Mouse (Mus musculus) C2C12 (cell line): ENCODE data around the gene Chmp5. TPM values are rescaled to one million over a fixed set of nuclear protein-coding genes. Genes with fewer than 3 reads are reported as not detected.

ENCODE experiments used
- H3K27me3 ChIP-seq: one replicate; pipeline ENCODE4 v1.6.1; 2011; ENCODE audit not compliant: control insufficient read depth, insufficient read depth, insufficient read length
- H3K36me3 ChIP-seq: one replicate; pipeline ENCODE4 v1.6.1; 2011; ENCODE audit not compliant: control insufficient read depth, insufficient read depth
- H3K4me3 ChIP-seq: one replicate; pipeline ENCODE4 v1.5.1; 2011; ENCODE audit warnings: mild to moderate bottlenecking, control low read depth; ENCODE audit not compliant: poor library complexity, insufficient read depth, severe bottlenecking
- H3K79me2 ChIP-seq: one replicate; pipeline ENCODE4 v1.6.1; 2011; ENCODE audit not compliant: control insufficient read depth, insufficient read depth
- H3K79me3 ChIP-seq: one replicate; pipeline ENCODE4 v1.6.1; 2011; ENCODE audit warnings: low read depth, control low read depth
- H3ac ChIP-seq: one replicate; pipeline ENCODE3; 2011; ENCODE audit warnings: low read depth; ENCODE audit not compliant: control insufficient read depth, insufficient read length
- CEBPB ChIP-seq: IDR thresholded peaks from one replicate; pipeline ENCODE4 v1.6.1; 2011; ENCODE audit warnings: low read depth, mild to moderate bottlenecking, control low read depth, moderate library complexity
- CTCF ChIP-seq: IDR thresholded peaks from one replicate; pipeline ENCODE4 v1.5.1; 2011; ENCODE audit not compliant: control insufficient read depth, insufficient read depth, insufficient read length
- FOSL1 ChIP-seq: IDR thresholded peaks from one replicate; pipeline ENCODE4 v1.8.0; 2011; ENCODE audit warnings: mild to moderate bottlenecking, low read length; ENCODE audit not compliant: poor library complexity, insufficient read depth, severe bottlenecking
- MAX ChIP-seq: IDR thresholded peaks from one replicate; pipeline ENCODE4 v1.6.1; 2011; ENCODE audit warnings: mild to moderate bottlenecking, control low read depth
- MYOD1 ChIP-seq: IDR thresholded peaks from one replicate; pipeline ENCODE4 v1.6.1; 2011; ENCODE audit warnings: low read depth; ENCODE audit not compliant: control insufficient read depth, insufficient read length
- MYOG ChIP-seq: IDR thresholded peaks from one replicate; pipeline ENCODE4 v1.6.1; 2011; ENCODE audit not compliant: control insufficient read depth, insufficient read length; ENCODE audit errors: extremely low read depth
- USF1 ChIP-seq: IDR thresholded peaks from one replicate; pipeline ENCODE4 v1.6.1; 2011; ENCODE audit warnings: low read depth, mild to moderate bottlenecking, control low read depth, moderate library complexity
- polyA plus RNA-seq: library from polyadenylated mRNA; unstranded; fragments of >200 nt; fragmentation: generic; extraction: Trizol; gene quantifications from one replicate; pipeline ENCODE4 v1.2.1, GENCODE M21; 2012; ENCODE audit warnings: missing spikeins

The Chmp5 gene
- polyA plus RNA-seq, 1 experiment = 48.8 TPM

DNA sequence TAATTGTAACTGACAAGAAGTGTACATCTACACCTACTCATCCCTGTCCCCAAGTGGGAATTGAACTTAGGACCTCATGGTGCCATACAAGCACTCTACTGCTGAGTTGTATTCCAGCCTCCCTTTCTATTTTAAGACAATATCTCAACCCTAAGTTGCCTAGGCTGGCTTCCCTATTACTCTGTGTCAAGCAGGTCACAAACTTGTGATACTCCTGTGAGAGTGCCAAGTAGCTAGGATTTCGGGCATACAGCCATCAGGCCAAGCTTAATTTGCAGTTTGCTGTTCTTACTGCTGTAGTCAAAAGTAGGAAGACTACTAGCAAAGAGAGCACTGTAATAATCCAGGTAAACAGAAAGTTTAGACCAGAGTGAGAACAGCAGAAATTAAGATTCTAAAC is 35.5 kb downstream of the Chmp5 start:
- H3K79me2 ChIP-seq = peaks cover 47% of the 10 kb centered on the region
- peaks cover 9% of the 10 kb centered on the region for H3K79me3 ChIP-seq
- H3K27me3 ChIP-seq = no peaks in the 10 kb centered on the region
- no peak overlapping the region for H3ac ChIP-seq
- H3K4me3 ChIP-seq = no peak overlapping the region
- H3K36me3 ChIP-seq = peaks cover 95% of the 10 kb centered on the region
- TF ChIP-seq CEBPB (no peak), MYOD1 (no peak), MAX (no peak), FOSL1 (no peak), MYOG (no peak), CTCF (no peak), USF1 (no peak)

- TF ChIP-seq CTCF (no peak), CEBPB (no peak), USF1 (no peak), MAX (no peak), FOSL1 (no peak), MYOD1 (no peak), MYOG (no peak)
- Histone ChIP-seq H3K79me3 (no peaks in the 10 kb centered on the region), H3K36me3 (peaks cover 97% of the 10 kb centered on the region), H3K79me2 (no peaks in the 10 kb centered on the region), H3K4me3 (no peak overlapping the region), H3K27me3 (no peaks in the 10 kb centered on the region), H3ac (no peak overlapping the region)
Observed at GRCm38 (mm10) chr4:40989633-40990032, 41.4 kb downstream of the Chmp5 start.

- Histone ChIP-seq H3K27me3 (no peaks in the 10 kb centered on the region), H3K79me2 (no peaks in the 10 kb centered on the region), H3K36me3 (peaks cover 98% of the 10 kb centered on the region), H3ac (no peak overlapping the region), H3K4me3 (no peak overlapping the region), H3K79me3 (no peaks in the 10 kb centered on the region)
- no peak for TF ChIP-seq MAX
- TF ChIP-seq CEBPB = no peak
- TF ChIP-seq FOSL1 = no peak
- TF ChIP-seq CTCF = no peak
- no peak for TF ChIP-seq MYOD1
- no peak for TF ChIP-seq MYOG
- no peak for TF ChIP-seq USF1
Observed at GRCm38 (mm10) chr4:40996302-40996701, 48.1 kb downstream of the Chmp5 start.

GRCm38 (mm10) chr4:40997916-40998315 is 49.7 kb downstream of the Chmp5 start:
- peaks cover 97% of the 10 kb centered on the region for H3K36me3 ChIP-seq
- no peaks in the 10 kb centered on the region for H3K79me3 ChIP-seq
- TF ChIP-seq MYOD1 (no peak), CTCF (no peak), MYOG (no peak), FOSL1 (no peak), USF1 (no peak), CEBPB (no peak), MAX (no peak)
- no peak overlapping the region for H3ac ChIP-seq
- H3K27me3 ChIP-seq = no peaks in the 10 kb centered on the region
- no peaks in the 10 kb centered on the region for H3K79me2 ChIP-seq
- H3K4me3 ChIP-seq = no peak overlapping the region

DNA sequence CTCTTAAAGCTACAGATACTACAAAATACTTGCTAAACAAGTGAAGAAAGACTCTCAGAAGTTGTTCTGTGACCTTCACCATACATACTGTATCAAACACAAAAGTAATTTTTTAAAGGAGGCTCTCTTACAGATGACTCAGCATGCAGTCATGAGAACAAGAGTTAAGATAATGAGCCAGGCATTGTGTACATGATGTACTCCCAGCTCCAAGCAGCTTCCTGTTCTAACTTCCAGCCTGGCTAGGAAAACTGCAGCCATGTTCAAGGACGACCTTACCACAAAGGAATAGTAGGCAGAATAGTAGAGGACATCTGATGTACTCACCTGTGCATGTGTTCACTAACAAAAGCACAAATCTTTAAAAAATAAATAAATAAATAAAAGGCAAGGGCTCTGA is 52.1 kb downstream of the Chmp5 start:
- no peaks in the 10 kb centered on the region for H3K27me3 ChIP-seq
- peaks cover 96% of the 10 kb centered on the region for H3K36me3 ChIP-seq
- H3K79me3 ChIP-seq = no peaks in the 10 kb centered on the region
- TF ChIP-seq MYOD1 = no peak
- TF ChIP-seq USF1 = no peak
- no peak for TF ChIP-seq MAX
- no peak for TF ChIP-seq MYOG
- no peak for TF ChIP-seq CEBPB
- TF ChIP-seq CTCF = no peak
- no peak for TF ChIP-seq FOSL1
- H3K4me3 ChIP-seq = no peak overlapping the region
- no peaks in the 10 kb centered on the region for H3K79me2 ChIP-seq
- no peak overlapping the region for H3ac ChIP-seq

- Histone ChIP-seq H3ac (no peak overlapping the region), H3K27me3 (no peaks in the 10 kb centered on the region), H3K36me3 (peaks cover 94% of the 10 kb centered on the region), H3K4me3 (no peak overlapping the region), H3K79me3 (no peaks in the 10 kb centered on the region), H3K79me2 (no peaks in the 10 kb centered on the region)
- TF ChIP-seq CEBPB = no peak
Observed at GRCm38 (mm10) chr4:41000842-41001639, 52.8 kb downstream of the Chmp5 start.
